Mouse (Mus musculus): ENCODE measurements around the gene C1ql1. TPM values are rescaled to one million over a fixed set of nuclear protein-coding genes. Genes with fewer than 3 reads are reported as not detected.
A peak's percentile ranks its signal among the peaks of the same experiment; 100 is the strongest.

The C1ql1 gene
- total and polyA plus RNA-seq, 2 experiments, result not detected

DNA sequence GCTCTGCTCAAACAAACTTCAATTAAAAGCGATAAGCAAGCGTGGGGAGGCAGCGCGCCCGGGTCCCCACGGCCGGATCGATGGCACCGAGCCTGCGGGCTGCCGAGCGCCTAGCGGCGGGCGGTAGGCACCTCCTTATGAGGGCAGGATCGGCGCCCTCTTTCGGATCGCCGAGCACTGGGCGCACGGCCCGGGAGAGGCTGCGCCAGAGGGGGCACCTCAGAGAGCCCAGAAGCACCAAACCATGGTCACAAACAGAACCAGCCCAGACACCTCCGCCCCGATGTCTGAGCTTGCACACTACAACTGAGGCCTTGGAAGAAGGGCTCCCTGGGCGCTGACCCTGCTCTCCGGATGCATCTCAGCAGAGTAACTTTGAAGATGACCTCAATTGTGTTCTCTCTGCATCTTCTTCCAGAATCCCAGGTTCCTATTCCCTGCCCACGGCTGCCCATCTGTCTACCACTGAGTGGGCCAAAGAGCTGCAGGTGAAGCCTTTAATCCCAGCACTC, 43.7 kb upstream of the C1ql1 start:
- DNase-seq (ENCODE audit: extremely low read depth, low read depth, low spot score), result no peak
- 2% methylated on average over 29 of the region's 29 CpGs for WGBS
- no peaks in the 10 kb centered on the region for H3K36me3 ChIP-seq (ENCODE audit: control insufficient read depth, insufficient read depth, low read length)
- H3K27ac ChIP-seq (replicated peaks; ENCODE audit: insufficient read depth, low read depth, low read length), result no peak overlapping the region
- H3K4me3 ChIP-seq (ENCODE audit: insufficient read depth, low read depth, low read length), result peak overlapping the region; percentile 14; the same call in 1 of the 2 replicates
- peaks cover 5% of the 10 kb centered on the region for H3K27me3 ChIP-seq (ENCODE audit: control insufficient read depth, insufficient read depth, low read length)
- no peak overlapping the region for H3K9ac ChIP-seq (ENCODE audit: low read depth, low read length)
- TF ChIP-seq CTCF (IDR thresholded peaks at IDR 0.05; ENCODE audit: low read depth, low read length) (peak; percentile 46), POLR2A (IDR thresholded peaks at IDR 0.05; ENCODE audit: extremely low read depth, insufficient read depth, low read length) (no peak)
- H3K79me2 ChIP-seq (ENCODE audit: control insufficient read depth, insufficient read depth, low read length), result no peaks in the 10 kb centered on the region
- H3K4me1 ChIP-seq (ENCODE audit: control insufficient read depth, insufficient read depth, low read length), result peaks cover 2% of the 10 kb centered on the region

DNA sequence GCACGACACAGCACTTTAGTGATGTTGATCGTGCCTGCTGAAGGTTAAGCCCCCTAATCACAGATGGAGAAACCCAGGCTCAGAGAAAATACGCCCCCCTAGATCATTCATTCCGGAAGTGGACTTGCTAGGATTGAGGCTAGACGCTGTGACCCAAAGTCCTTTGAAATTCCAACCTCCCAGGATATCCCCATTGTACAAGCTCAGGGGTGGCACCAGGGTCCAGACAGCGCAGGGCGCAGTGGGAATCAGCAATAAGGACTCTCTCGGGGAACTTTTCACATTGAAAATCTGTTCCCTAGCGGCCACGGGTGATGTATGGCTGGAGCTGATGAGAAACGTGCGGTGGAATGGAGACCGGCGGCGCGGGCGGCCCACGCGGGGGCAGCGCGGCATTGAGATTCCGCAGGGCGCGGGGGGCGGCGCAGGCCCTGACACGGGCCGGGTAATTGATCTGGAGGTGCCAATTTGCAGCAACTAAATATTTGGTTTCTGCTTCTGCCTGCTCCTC, 43.2 kb upstream of the C1ql1 start:
- Histone ChIP-seq H3K27me3 (ENCODE audit: control insufficient read depth, insufficient read depth, low read length) (peaks cover 5% of the 10 kb centered on the region), H3K9ac (ENCODE audit: low read depth, low read length) (no peak overlapping the region)

DNA sequence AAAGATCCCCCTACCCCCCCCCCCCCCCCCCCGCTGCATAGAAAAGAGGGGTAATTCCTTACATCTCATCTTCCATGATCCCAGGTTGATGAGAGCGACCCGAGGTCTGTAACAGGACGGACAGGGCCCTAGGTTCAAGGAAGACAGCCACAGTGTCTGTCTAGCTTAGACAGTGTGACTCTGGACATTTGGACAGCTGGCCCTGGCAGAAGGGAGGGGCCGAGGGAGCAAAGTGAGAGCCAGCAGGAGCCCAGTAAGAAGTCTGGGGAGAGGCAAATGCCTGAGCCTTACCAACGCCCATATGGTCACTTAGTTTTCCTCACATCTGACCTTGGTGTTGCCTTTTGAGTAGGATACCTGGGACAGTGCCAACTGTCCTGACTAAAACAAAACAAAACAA, 38.7 kb upstream of the C1ql1 start:
- peaks cover 2% of the 10 kb centered on the region for H3K4me1 ChIP-seq (ENCODE audit: control insufficient read depth, insufficient read depth, low read length)
- H3K4me3 ChIP-seq (ENCODE audit: insufficient read depth, low read depth, low read length), result no peak overlapping the region
- no peak overlapping the region for H3K9ac ChIP-seq (ENCODE audit: low read depth, low read length)
- no peaks in the 10 kb centered on the region for H3K79me2 ChIP-seq (ENCODE audit: control insufficient read depth, insufficient read depth, low read length)
- 68% methylated on average over 6 of the region's 6 CpGs for WGBS
- no peak overlapping the region for H3K27ac ChIP-seq (replicated peaks; ENCODE audit: insufficient read depth, low read depth, low read length)
- no peaks in the 10 kb centered on the region for H3K36me3 ChIP-seq (ENCODE audit: control insufficient read depth, insufficient read depth, low read length)
- TF ChIP-seq POLR2A (IDR thresholded peaks at IDR 0.05; ENCODE audit: extremely low read depth, insufficient read depth, low read length) (no peak), CTCF (IDR thresholded peaks at IDR 0.05; ENCODE audit: low read depth, low read length) (no peak)
- no peak for DNase-seq (ENCODE audit: extremely low read depth, low read depth, low spot score)
- H3K27me3 ChIP-seq (ENCODE audit: control insufficient read depth, insufficient read depth, low read length), result no peaks in the 10 kb centered on the region

More for the DNA sequence above, 43.2 kb upstream of the C1ql1 start:
- H3K79me2 ChIP-seq (ENCODE audit: control insufficient read depth, insufficient read depth, low read length), result no peaks in the 10 kb centered on the region
- peak overlapping the region; percentile 14; the same call in 1 of the 2 replicates for H3K4me3 ChIP-seq (ENCODE audit: insufficient read depth, low read depth, low read length)
- H3K27ac ChIP-seq (replicated peaks; ENCODE audit: insufficient read depth, low read depth, low read length), result no peak overlapping the region
- no peak for TF ChIP-seq POLR2A (IDR thresholded peaks at IDR 0.05; ENCODE audit: extremely low read depth, insufficient read depth, low read length)
- no peak for TF ChIP-seq CTCF (IDR thresholded peaks at IDR 0.05; ENCODE audit: low read depth, low read length)
- H3K4me1 ChIP-seq (ENCODE audit: control insufficient read depth, insufficient read depth, low read length), result peaks cover 2% of the 10 kb centered on the region
- DNase-seq (ENCODE audit: extremely low read depth, low read depth, low spot score), result no peak
- H3K36me3 ChIP-seq (ENCODE audit: control insufficient read depth, insufficient read depth, low read length), result no peaks in the 10 kb centered on the region
- 9% methylated on average over 28 of the region's 28 CpGs for WGBS

DNA sequence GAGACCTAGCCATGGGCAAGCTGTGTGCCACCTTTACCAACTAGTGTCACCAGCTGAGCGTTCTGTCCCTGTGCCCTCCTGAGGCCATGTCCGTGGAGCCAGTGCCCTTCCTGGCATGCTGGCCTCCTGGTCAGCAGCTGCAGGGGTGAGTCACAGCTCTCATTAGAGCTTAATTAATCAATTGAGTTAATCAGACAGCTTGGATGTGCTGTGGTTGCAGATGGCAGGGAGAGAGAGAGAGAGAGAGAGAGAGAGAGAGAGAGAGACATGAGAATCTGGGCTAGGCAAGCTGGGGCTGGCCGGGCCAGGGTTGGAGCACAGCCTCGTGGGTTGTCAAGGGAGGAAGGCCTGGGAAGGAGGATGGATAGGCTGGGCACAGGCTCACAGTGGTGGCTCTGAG, 38.1 kb upstream of the C1ql1 start:
- H3K4me1 ChIP-seq (ENCODE audit: control insufficient read depth, insufficient read depth, low read length), result peaks cover 2% of the 10 kb centered on the region
- no peak for DNase-seq (ENCODE audit: extremely low read depth, low read depth, low spot score)
- H3K36me3 ChIP-seq (ENCODE audit: control insufficient read depth, insufficient read depth, low read length), result no peaks in the 10 kb centered on the region
- no peak for TF ChIP-seq POLR2A (IDR thresholded peaks at IDR 0.05; ENCODE audit: extremely low read depth, insufficient read depth, low read length)
- no peak for TF ChIP-seq CTCF (IDR thresholded peaks at IDR 0.05; ENCODE audit: low read depth, low read length)
- no peak overlapping the region for H3K27ac ChIP-seq (replicated peaks; ENCODE audit: insufficient read depth, low read depth, low read length)
- WGBS, result 72% methylated on average over 4 of the region's 4 CpGs
- no peak overlapping the region for H3K9ac ChIP-seq (ENCODE audit: low read depth, low read length)
- no peak overlapping the region for H3K4me3 ChIP-seq (ENCODE audit: insufficient read depth, low read depth, low read length)
- H3K27me3 ChIP-seq (ENCODE audit: control insufficient read depth, insufficient read depth, low read length), result no peaks in the 10 kb centered on the region
- no peaks in the 10 kb centered on the region for H3K79me2 ChIP-seq (ENCODE audit: control insufficient read depth, insufficient read depth, low read length)

DNA sequence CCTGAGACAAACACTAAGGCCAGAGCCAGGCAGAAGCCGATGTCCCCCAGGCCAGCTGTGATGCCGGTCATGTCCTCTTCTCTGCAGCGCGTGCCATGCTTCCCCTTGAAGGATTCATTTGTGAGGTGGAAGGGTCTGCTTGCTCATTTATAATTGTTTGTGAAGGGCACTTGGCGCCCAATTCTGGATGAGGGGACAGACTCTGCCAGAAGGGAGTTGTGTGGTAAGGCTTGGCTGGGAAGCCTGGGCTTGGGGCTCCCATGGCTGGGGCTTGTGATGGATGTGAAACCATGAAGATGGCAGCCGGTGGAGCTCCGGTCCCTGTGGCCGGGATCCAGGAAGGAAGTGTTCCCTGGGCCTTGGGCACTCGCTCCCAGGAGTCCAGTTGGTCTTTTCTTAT, 37.6 kb upstream of the C1ql1 start:
- 86% methylated on average over 9 of the region's 9 CpGs for WGBS
- no peaks in the 10 kb centered on the region for H3K79me2 ChIP-seq (ENCODE audit: control insufficient read depth, insufficient read depth, low read length)
- no peak overlapping the region for H3K4me3 ChIP-seq (ENCODE audit: insufficient read depth, low read depth, low read length)
- H3K27ac ChIP-seq (replicated peaks; ENCODE audit: insufficient read depth, low read depth, low read length), result no peak overlapping the region
- H3K36me3 ChIP-seq (ENCODE audit: control insufficient read depth, insufficient read depth, low read length), result no peaks in the 10 kb centered on the region
- no peak for DNase-seq (ENCODE audit: extremely low read depth, low read depth, low spot score)
- no peak overlapping the region for H3K9ac ChIP-seq (ENCODE audit: low read depth, low read length)
- H3K27me3 ChIP-seq (ENCODE audit: control insufficient read depth, insufficient read depth, low read length), result no peaks in the 10 kb centered on the region
- TF ChIP-seq CTCF (IDR thresholded peaks at IDR 0.05; ENCODE audit: low read depth, low read length) (no peak), POLR2A (IDR thresholded peaks at IDR 0.05; ENCODE audit: extremely low read depth, insufficient read depth, low read length) (no peak)
- H3K4me1 ChIP-seq (ENCODE audit: control insufficient read depth, insufficient read depth, low read length), result peaks cover 2% of the 10 kb centered on the region

DNA sequence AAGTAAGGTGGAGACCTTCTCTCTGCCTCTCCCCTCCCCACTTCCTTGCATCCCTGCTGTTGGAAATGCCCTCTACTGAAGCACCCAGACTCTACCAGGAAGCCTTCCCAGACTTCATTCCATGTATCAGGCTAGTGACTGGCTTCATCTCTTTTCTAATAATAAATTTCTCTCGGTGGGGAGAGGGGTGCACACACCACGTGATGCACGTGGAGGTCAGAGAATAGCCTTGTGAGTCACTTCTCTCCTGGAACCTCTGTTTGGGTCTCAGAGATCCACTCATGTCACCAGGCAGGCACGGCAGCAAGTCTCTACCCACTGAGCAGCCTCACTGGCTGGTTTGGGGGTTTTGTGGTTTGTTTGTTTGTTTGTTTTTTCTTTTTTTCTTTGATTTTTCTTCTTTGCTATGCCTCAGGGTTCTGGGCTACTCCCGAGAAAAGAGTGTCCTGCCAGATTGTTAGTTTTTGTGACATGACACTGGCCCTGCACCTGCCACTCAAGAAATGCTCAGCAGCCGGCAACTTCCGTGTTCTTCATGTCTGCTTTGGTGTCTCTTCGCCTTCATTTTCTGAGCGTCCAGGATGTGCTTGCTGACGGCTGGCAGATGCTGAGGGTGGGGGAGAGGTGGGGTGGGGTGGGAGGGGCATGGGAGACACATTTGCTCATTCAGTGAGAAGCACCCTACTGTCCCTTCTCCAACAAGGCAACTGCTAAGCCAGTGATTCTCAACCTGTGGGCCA, 34.8 kb upstream of the C1ql1 start:
- Histone ChIP-seq H3K27ac (replicated peaks; ENCODE audit: insufficient read depth, low read depth, low read length) (no peak overlapping the region), H3K4me1 (ENCODE audit: control insufficient read depth, insufficient read depth, low read length) (peaks cover 5% of the 10 kb centered on the region), H3K4me3 (ENCODE audit: insufficient read depth, low read depth, low read length) (no peak overlapping the region), H3K36me3 (ENCODE audit: control insufficient read depth, insufficient read depth, low read length) (no peaks in the 10 kb centered on the region), H3K27me3 (ENCODE audit: control insufficient read depth, insufficient read depth, low read length) (no peaks in the 10 kb centered on the region), H3K79me2 (ENCODE audit: control insufficient read depth, insufficient read depth, low read length) (no peaks in the 10 kb centered on the region), H3K9ac (ENCODE audit: low read depth, low read length) (no peak overlapping the region)
- no peak for TF ChIP-seq POLR2A (IDR thresholded peaks at IDR 0.05; ENCODE audit: extremely low read depth, insufficient read depth, low read length)
- TF ChIP-seq CTCF (IDR thresholded peaks at IDR 0.05; ENCODE audit: low read depth, low read length), result no peak
- no peak for DNase-seq (ENCODE audit: extremely low read depth, low read depth, low spot score)
- 70% methylated on average over 10 of the region's 10 CpGs for WGBS
